ENCODE assay signal across 23 mouse cellular contexts in the genomic region with DNA sequence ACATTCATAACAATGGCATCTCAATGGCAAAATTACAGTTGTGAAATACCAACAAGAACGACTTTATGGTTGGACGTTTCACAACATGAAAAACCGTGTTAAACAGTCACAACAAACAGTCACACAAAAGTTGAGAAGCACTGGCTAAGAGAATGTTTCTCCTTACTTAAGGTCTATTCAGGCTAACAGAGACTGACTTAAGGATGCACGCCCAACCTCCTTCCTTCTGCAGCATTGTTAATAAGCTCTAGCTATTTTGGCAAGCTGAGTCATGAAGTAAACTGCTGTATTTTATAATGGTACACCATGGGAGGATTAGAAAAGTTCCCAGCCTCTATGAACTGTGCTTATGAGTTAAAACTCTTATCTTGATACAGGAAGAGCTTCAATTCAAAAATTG.
"Had no signal": no experiment of that assay in that cellular context is flagged by ENCODE, and none has a peak within 500 bp of the region (broad histone marks: within the 10 kb centered on the region; RNA-seq: fewer than 3 reads in every experiment).

No protein-coding gene starts in this region.

- H3K4me1 ChIP-seq: hindbrain, embryonic 10.5 days; hindbrain, embryonic 12.5 days; intestine, embryonic 15.5 days had no signal

- H3K4me3 ChIP-seq: gastrocnemius, adult 2 months; heart, adult 2 months; heart, embryonic 12.5 days; hindbrain, embryonic 10.5 days; hindbrain, embryonic 12.5 days; intestine, embryonic 15.5 days; layer of hippocampus, adult 2 months; left cerebral cortex, adult 2 months; limb, embryonic 10.5 days; limb, embryonic 12.5 days had no signal

- DNase-seq: gastrocnemius, adult 2 months; gastrocnemius, postnatal 10 days; gastrocnemius, postnatal 25 days; heart, adult 2 months; heart, postnatal 10 days; heart, postnatal 4 days; kidney, adult 18-20 months; kidney, adult 8-10 months; kidney, postnatal 10 days; kidney, postnatal 25 days; kidney, postnatal 4 days; liver had no signal

- ATAC-seq: hindbrain, embryonic 16.5 days; inflammation-experienced regulatory T-cells, adult 6 months; intestine, embryonic 15.5 days; intestine, postnatal 0 days had no signal
